Mouse (Mus musculus) skeletal muscle tissue, adult 2 months (tissue): ENCODE results near the gene Vps51.
A peak's percentile ranks its signal among the peaks of the same experiment; 100 is the strongest.
"Not testable (repeated sequence)": the region's sequence is repeated elsewhere in the genome, so short reads cannot be mapped to it uniquely, and the experiment has no call there.

Source experiments
- DNase-seq: peaks from one replicate; pipeline ENCODE4 v3.0.0-alpha.2; 2012; ENCODE audit warnings: low read depth, low spot score

Gene Vps51

GRCm38 (mm10) chr19:6047899-6048166, 29.2 kb downstream of the Vps51 start:
- DNase-seq = no peak

- no peak for DNase-seq
Measured at GRCm38 (mm10) chr19:6047154-6047898, 29.7 kb downstream of the Vps51 start.

- peak; percentile 90 for DNase-seq
Measured at GRCm38 (mm10) chr19:6046294-6047153, 30.5 kb downstream of the Vps51 start, which contains the start of gene Syvn1. Gene Syvn1 (plus strand): TSS chr19:6046576.

GRCm38 (mm10) chr19:6045366-6046293, 31.4 kb downstream of the Vps51 start:
- DNase-seq = no peak

- DNase-seq = not testable (repeated sequence)
Measured at GRCm38 (mm10) chr19:6044102-6044501, 32.9 kb downstream of the Vps51 start.

GRCm38 (mm10) chr19:6042293-6042692, 34.7 kb downstream of the Vps51 start:
- no peak for DNase-seq

GRCm38 (mm10) chr19:6040002-6040401, 37.0 kb downstream of the Vps51 start:
- no peak for DNase-seq

GRCm38 (mm10) chr19:6038326-6038725, 38.7 kb downstream of the Vps51 start:
- DNase-seq = no peak

GRCm38 (mm10) chr19:6037695-6038094, 39.3 kb downstream of the Vps51 start:
- no peak for DNase-seq

GRCm38 (mm10) chr19:6035966-6036585, 41.0 kb downstream of the Vps51 start:
- DNase-seq = no peak

- no peak for DNase-seq
Measured at GRCm38 (mm10) chr19:6030520-6031280, 46.3 kb downstream of the Vps51 start.

GRCm38 (mm10) chr19:6029426-6029825, 47.6 kb downstream of the Vps51 start:
- no peak for DNase-seq

- DNase-seq = no peak
Measured at GRCm38 (mm10) chr19:6028991-6029390, 48.0 kb downstream of the Vps51 start.

GRCm38 (mm10) chr19:6023930-6024329, 53.1 kb downstream of the Vps51 start:
- DNase-seq = no peak

GRCm38 (mm10) chr19:6023059-6023458, 54.0 kb downstream of the Vps51 start:
- DNase-seq = no peak

- DNase-seq = no peak
Measured at GRCm38 (mm10) chr19:6020276-6020675, 56.8 kb downstream of the Vps51 start.

GRCm38 (mm10) chr19:6018142-6019089, 58.6 kb downstream of the Vps51 start:
- DNase-seq = peak; percentile 94
